Mouse (Mus musculus) cerebellum, adult 2 months (tissue): ENCODE measurements around the gene Atp11c. TPM values are rescaled to one million over a fixed set of nuclear protein-coding genes. Genes with fewer than 3 reads are reported as not detected.

Source experiments
- DNase-seq, 2 experiments: peaks; one replicate each; pipeline ENCODE4 v3.0.0; 2021
- H3K27ac ChIP-seq: fragments of 200-500 bp; 2 replicates; pipeline ENCODE4 v1.5.1; 2012; ENCODE audit warnings: low read length, control low read depth, inconsistent platforms; ENCODE audit not compliant: insufficient read depth
- H3K27me3 ChIP-seq: fragments of 200-500 bp; 2 replicates; pipeline ENCODE4 v1.6.1; 2012; ENCODE audit warnings: inconsistent platforms, mild to moderate bottlenecking, low read length, moderate library complexity; ENCODE audit not compliant: control insufficient read depth, insufficient read depth
- H3K4me1 ChIP-seq: fragments of 200-500 bp; 2 replicates; pipeline ENCODE4 v1.6.1; 2011; ENCODE audit warnings: low read length; ENCODE audit not compliant: control insufficient read depth, insufficient read depth
- H3K4me3 ChIP-seq: fragments of 200-500 bp; replicated peaks from 2 replicates; pipeline ENCODE3; 2011; ENCODE audit warnings: mild to moderate bottlenecking, low read depth, low read length, control low read depth; ENCODE audit not compliant: insufficient read depth
- CTCF ChIP-seq: fragments of 200-500 bp; IDR thresholded peaks from 2 replicates; pipeline ENCODE4 v1.5.1; 2011; ENCODE audit warnings: low read depth, mild to moderate bottlenecking, control low read depth, low read length, moderate library complexity, borderline replicate concordance; ENCODE audit not compliant: insufficient read depth
- POLR2A ChIP-seq: fragments of 200-500 bp; IDR thresholded peaks from 2 replicates; pipeline ENCODE4 v1.6.1; 2011; ENCODE audit warnings: low read length, control low read depth, borderline replicate concordance; ENCODE audit not compliant: insufficient read depth
- WGBS: fragments of 180-500 bp; shearing (Covaris S2); methylation state at CpG from one replicate; pipeline ENCODE4 v1.1.7; 2018; 5-methylcytosine and 5-hydroxymethylcytosine counted together
- polyA plus RNA-seq: library from polyadenylated mRNA; depleted of rRNA; stranded (reverse); fragments of >200 nt; gene quantifications from 2 replicates; pipeline ENCODE4 v1.2.3, GENCODE M21; 2012

The Atp11c gene
- polyA plus RNA-seq, 1 experiment, result 9.3 TPM

- WGBS, result 95% methylated on average over 1 of the region's 1 CpGs
- no peak overlapping the region for H3K27ac ChIP-seq
Measured at GRCm38 (mm10) chrX:60348741-60349140, 243.8 kb downstream of the Atp11c start.

GRCm38 (mm10) chrX:60345447-60345846 is 247.1 kb downstream of the Atp11c start:
- no peaks in the 10 kb centered on the region for H3K27me3 ChIP-seq
- no peak overlapping the region for H3K4me3 ChIP-seq
- TF ChIP-seq POLR2A (no peak), CTCF (no peak)
- DNase-seq, result no peak
- H3K4me1 ChIP-seq, result no peaks in the 10 kb centered on the region
- no peak overlapping the region for H3K27ac ChIP-seq

More at GRCm38 (mm10) chrX:60348741-60349140, 243.8 kb downstream of the Atp11c start:
- DNase-seq, result no peak
- no peak overlapping the region for H3K4me3 ChIP-seq
- TF ChIP-seq POLR2A (no peak), CTCF (no peak)
- no peaks in the 10 kb centered on the region for H3K4me1 ChIP-seq
- no peaks in the 10 kb centered on the region for H3K27me3 ChIP-seq

DNA sequence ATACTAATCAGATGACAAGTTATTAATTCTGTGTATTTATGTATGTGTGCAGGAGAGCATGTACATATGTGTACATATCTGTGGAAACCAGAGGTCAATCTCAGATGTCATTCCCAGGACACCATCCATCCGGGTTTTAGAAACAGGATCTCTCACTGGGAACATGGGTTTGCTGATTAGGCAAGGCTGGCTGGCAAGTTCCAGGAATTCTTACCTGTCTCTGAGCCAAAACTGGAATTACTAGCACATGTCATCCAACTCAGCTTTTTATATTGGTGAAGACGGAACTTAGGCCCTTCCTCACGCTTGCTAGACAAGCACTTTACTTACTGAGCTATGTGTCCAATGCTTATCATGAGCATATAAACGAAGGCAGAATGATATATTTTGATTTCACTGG is 247.5 kb downstream of the Atp11c start:
- Histone ChIP-seq H3K27ac (no peak overlapping the region), H3K4me3 (no peak overlapping the region), H3K27me3 (no peaks in the 10 kb centered on the region), H3K4me1 (no peaks in the 10 kb centered on the region)
- DNase-seq, result peak in 1 of 2 experiments; percentile 29
- WGBS, result 43% methylated on average over 4 of the region's 4 CpGs
- TF ChIP-seq POLR2A (no peak), CTCF (no peak)

DNA sequence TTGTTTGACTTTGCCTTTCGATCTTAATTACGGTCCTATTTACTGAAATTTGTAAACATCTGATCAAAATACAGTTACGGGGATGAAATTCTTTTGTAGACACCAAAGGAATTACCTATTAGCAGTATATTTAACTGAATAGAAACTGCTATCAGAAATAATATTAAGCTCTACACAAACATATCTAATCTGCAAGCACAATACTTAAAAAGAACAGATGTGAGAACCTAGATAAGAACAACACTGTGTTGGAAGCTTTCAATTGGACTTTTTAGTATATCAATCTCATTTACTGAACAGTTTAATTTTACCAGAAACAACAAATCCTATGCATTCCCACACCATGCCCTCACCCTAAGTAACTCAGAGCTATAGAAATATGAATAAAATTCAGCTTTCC is 262.8 kb downstream of the Atp11c start:
- TF ChIP-seq POLR2A (no peak), CTCF (no peak)
- WGBS, result 94% methylated on average over 3 of the region's 3 CpGs
- Histone ChIP-seq H3K4me1 (no peaks in the 10 kb centered on the region), H3K4me3 (no peak overlapping the region), H3K27ac (no peak overlapping the region), H3K27me3 (no peaks in the 10 kb centered on the region)
- DNase-seq, result no peak

DNA sequence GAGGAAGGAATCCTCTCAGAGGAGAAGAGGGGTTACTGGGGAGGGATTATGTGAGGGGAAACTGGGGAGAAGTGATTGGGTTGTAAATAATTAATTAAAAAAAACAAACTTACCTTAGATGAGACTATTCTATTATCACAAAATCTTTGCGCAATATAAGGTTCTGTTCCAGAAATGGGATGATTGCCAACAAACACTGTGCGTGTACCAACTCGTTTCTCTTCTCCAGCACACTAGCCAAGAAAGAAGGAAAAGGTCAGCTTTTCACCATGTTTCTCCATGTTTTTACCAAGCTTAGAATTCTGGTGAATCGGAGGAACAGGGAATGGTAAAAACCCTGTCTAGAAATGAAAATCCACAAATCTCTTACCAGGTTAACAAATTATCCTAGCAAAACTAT is 271.2 kb downstream of the Atp11c start:
- 44% methylated on average over 4 of the region's 4 CpGs for WGBS
- no peaks in the 10 kb centered on the region for H3K27me3 ChIP-seq
- H3K27ac ChIP-seq, result no peak overlapping the region
- TF ChIP-seq POLR2A (no peak), CTCF (no peak)
- H3K4me1 ChIP-seq, result no peaks in the 10 kb centered on the region
- no peak for DNase-seq
- no peak overlapping the region for H3K4me3 ChIP-seq

GRCm38 (mm10) chrX:60317661-60318060 is 274.8 kb downstream of the Atp11c start:
- no peak for DNase-seq
- no peak overlapping the region for H3K4me3 ChIP-seq
- 93% methylated on average over 3 of the region's 3 CpGs for WGBS
- H3K27ac ChIP-seq, result no peak overlapping the region
- no peaks in the 10 kb centered on the region for H3K27me3 ChIP-seq
- TF ChIP-seq POLR2A (no peak), CTCF (no peak)
- H3K4me1 ChIP-seq, result no peaks in the 10 kb centered on the region

DNA sequence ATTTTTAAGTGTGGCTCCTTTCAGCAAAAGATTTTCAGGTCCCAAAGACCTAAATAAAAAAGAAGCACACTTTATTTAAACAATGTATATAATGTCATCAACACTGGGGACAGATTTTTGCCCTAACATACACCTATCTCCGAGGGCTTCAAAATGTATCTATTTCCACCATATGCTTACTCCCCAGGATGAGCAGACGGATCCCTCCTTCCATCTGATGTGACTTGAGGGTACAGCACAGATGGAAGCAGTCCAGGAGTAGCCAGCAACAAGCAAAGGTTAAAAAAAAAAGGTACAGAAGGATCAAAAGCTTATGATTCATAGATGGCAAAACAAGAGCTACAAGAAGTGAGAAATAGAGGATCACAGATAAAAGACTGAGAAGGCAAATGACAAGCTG is 300.2 kb downstream of the Atp11c start:
- peak; percentile 20 to 67 for DNase-seq
- WGBS, result 16% methylated on average over 2 of the region's 2 CpGs
- Histone ChIP-seq H3K4me1 (no peaks in the 10 kb centered on the region), H3K27me3 (no peaks in the 10 kb centered on the region), H3K27ac (no peak overlapping the region), H3K4me3 (no peak overlapping the region)
- TF ChIP-seq CTCF, result no peak
- TF ChIP-seq POLR2A, result no peak

DNA sequence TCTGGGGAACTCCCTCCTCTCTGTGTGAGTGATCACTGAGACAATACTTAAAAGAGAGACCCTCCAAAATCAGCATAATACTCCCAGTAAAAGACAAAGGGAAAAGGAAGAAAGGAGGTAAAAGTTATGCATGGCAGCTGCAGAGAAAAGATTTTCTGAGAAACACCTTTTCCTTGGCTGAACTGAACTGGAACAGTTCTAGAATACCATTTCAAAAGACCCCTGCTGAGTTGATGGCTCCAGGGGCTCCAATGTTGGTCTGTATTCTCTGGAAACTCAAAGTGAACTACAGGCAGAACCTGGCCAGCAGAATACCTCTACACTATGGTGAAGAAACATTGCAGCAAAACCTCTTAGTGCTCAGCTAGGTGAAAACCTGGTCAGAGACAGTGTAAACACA is 337.2 kb downstream of the Atp11c start:
- Histone ChIP-seq H3K27me3 (no peaks in the 10 kb centered on the region), H3K27ac (no peak overlapping the region), H3K4me3 (no peak overlapping the region), H3K4me1 (no peaks in the 10 kb centered on the region)
- TF ChIP-seq CTCF, result no peak
- TF ChIP-seq POLR2A, result no peak
- DNase-seq, result no peak

GRCm38 (mm10) chrX:60187726-60188125 is 404.8 kb downstream of the Atp11c start:
- Histone ChIP-seq H3K27ac (no peak overlapping the region), H3K27me3 (no peaks in the 10 kb centered on the region), H3K4me1 (no peaks in the 10 kb centered on the region), H3K4me3 (no peak overlapping the region)
- WGBS, result 19% methylated on average over 1 of the region's 1 CpGs
- no peak for DNase-seq
- TF ChIP-seq CTCF (no peak), POLR2A (no peak)
